Comparison of ENCODE assay signal across 13 mouse cellular contexts in the genomic region with DNA sequence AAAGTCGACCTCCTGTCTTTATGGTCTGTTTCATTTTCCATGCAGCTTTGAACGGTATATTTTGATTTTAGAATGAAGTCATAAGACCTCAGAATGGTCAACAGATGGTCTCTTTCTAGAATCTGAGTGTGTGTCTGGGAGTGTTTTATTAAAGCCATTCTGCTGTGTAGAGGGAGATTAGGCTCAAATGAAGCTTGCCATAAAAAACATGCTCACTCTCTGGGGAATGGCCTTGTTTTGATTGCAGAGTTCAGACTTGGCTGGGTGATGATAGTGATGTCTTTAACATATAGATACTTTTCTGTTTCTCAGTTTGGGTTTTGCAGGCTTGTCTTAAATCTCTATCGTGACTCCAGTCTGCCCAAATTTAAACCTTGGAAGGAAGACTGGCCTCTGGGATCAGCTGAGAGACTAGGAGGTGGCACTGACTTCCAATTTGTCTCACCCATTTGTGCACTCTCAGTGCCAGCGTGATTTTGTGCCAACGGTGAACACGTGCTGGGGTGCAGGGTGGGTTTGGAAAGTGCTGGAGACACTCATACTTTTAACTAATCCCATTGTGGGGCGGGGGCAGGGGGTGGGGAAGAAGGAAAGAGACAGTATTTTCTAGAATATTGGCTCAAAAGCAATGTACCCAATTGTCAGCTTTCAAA. TPM values are rescaled to one million over a fixed set of nuclear protein-coding genes. Genes with fewer than 3 reads are reported as not detected.
DNase-seq lines count a peak whose midpoint lies in the region; ATAC-seq and TF ChIP-seq lines count a peak whose summit lies in the region.
"Had no signal": no experiment of that assay in that cellular context is flagged by ENCODE, and none has a peak within 500 bp of the region (broad histone marks: within the 10 kb centered on the region; RNA-seq: fewer than 3 reads in every experiment).

No protein-coding gene starts in this region.

- H3K4me1 ChIP-seq in kidney, adult 2 months (ENCODE audit: control insufficient read depth, insufficient read depth, low read length) = no peaks in the 10 kb centered on the region
- peaks cover 6% of the 10 kb centered on the region for H3K4me1 ChIP-seq in heart, adult 2 months (ENCODE audit: control insufficient read depth, insufficient read depth, low read length)
- no peaks in the 10 kb centered on the region for H3K4me1 ChIP-seq in intestine, postnatal 0 days (replicated peaks; ENCODE audit: control insufficient read depth, insufficient read depth, low read length)
- no peaks in the 10 kb centered on the region for H3K4me1 ChIP-seq in cerebellum, adult 2 months (ENCODE audit: control insufficient read depth, insufficient read depth, low read length)

- ATAC-seq in intestine, postnatal 0 days = no peak
- ATAC-seq in erythroblast, adult 5-6 weeks (replicated peaks; ENCODE audit: low FRiP score, poor library complexity, severe bottlenecking) = no peak

- H3K36me3 ChIP-seq in kidney, adult 2 months (ENCODE audit: control insufficient read depth, insufficient read depth, low read length) = no peaks in the 10 kb centered on the region
- H3K36me3 ChIP-seq in heart, adult 2 months (ENCODE audit: control insufficient read depth, insufficient read depth, low read length) = peaks cover 3% of the 10 kb centered on the region; the same call in 1 of the 2 replicates
- no peaks in the 10 kb centered on the region for H3K36me3 ChIP-seq in intestine, postnatal 0 days (ENCODE audit: control insufficient read depth, insufficient read depth)

- TF ChIP-seq EP300 in heart, adult 2 months (IDR thresholded peaks at IDR 0.05; ENCODE audit: insufficient read depth, low read depth, low read length) = no peak

- no peaks in the 10 kb centered on the region for H3K79me2 ChIP-seq in heart, adult 2 months (replicated peaks; ENCODE audit: control insufficient read depth, insufficient read depth, low read length)

- H3K27ac ChIP-seq in kidney, adult 2 months (ENCODE audit: insufficient read depth, low read depth, low read length) = no peak overlapping the region
- peak overlapping the region; percentile 57 for H3K27ac ChIP-seq in heart, adult 2 months
- peak overlapping the region; percentile 4; the same call in 1 of the 2 replicates for H3K27ac ChIP-seq in intestine, postnatal 0 days (ENCODE audit: low read depth, low read length)
- no peak overlapping the region for H3K27ac ChIP-seq in cerebellum, adult 2 months (ENCODE audit: insufficient read depth, low read length)

- no peak overlapping the region for H3K9ac ChIP-seq in heart, adult 2 months (ENCODE audit: low read depth, low read length)
- H3K9ac ChIP-seq in intestine, postnatal 0 days (ENCODE audit: low read depth, low read length) = no peak overlapping the region

- TF ChIP-seq CTCF in kidney, adult 2 months (conservative IDR thresholded peaks at IDR 0.05; ENCODE audit: insufficient read depth, insufficient read length, low read depth, low read length) = no peak
- no peak for TF ChIP-seq CTCF in heart, adult 2 months (IDR thresholded peaks at IDR 0.05)
- TF ChIP-seq CTCF in intestine, postnatal 0 days (IDR thresholded peaks at IDR 0.05; ENCODE audit: low read depth) = no peak
- no peak for TF ChIP-seq CTCF in cerebellum, adult 2 months (IDR thresholded peaks at IDR 0.05; ENCODE audit: borderline replicate concordance, insufficient read depth, low read depth, low read length)

- no peak for TF ChIP-seq POLR2A in kidney, adult 2 months (IDR thresholded peaks at IDR 0.05; ENCODE audit: low read depth, low read length)
- no peak for TF ChIP-seq POLR2A in heart, adult 2 months (IDR thresholded peaks at IDR 0.05; ENCODE audit: insufficient read depth, low read depth, low read length)
- TF ChIP-seq POLR2A in cerebellum, adult 2 months (IDR thresholded peaks at IDR 0.05; ENCODE audit: borderline replicate concordance, insufficient read depth, low read length) = no peak

- DNase-seq in kidney, adult 2 months = peak; percentile 9
- no peak for DNase-seq in kidney, postnatal 36 days
- DNase-seq in NIH3T3 (ENCODE audit: low read depth) = peak; percentile 30
- peak in 1 of 2 experiments; percentile 28 for DNase-seq in heart, adult 2 months
- DNase-seq in cerebellum, adult 2 months = no peak
- DNase-seq in testis, postnatal 14 days (ENCODE audit: low spot score) = no peak
- DNase-seq: embryo, embryonic 11 days; thymus, adult 18-20 months had no signal

- H3K4me2 ChIP-seq in intestine, postnatal 0 days (replicated peaks; ENCODE audit: low read depth) = no peak overlapping the region

- no peaks in the 10 kb centered on the region for H3K27me3 ChIP-seq in kidney, adult 2 months (replicated peaks; ENCODE audit: control insufficient read depth, insufficient read depth, low read length)
- H3K27me3 ChIP-seq in heart, adult 2 months (ENCODE audit: control insufficient read depth, insufficient read depth, low read length) = no peaks in the 10 kb centered on the region
- H3K27me3 ChIP-seq in intestine, postnatal 0 days (replicated peaks; ENCODE audit: control insufficient read depth, insufficient read depth, low read length) = no peaks in the 10 kb centered on the region
- H3K27me3 ChIP-seq in cerebellum, adult 2 months (ENCODE audit: control insufficient read depth, insufficient read depth, low read length) = peaks cover 1% of the 10 kb centered on the region; the same call in 1 of the 2 replicates

- H3K9me3 ChIP-seq in intestine, postnatal 0 days (ENCODE audit: control insufficient read depth) = no peaks in the 10 kb centered on the region

- intact Hi-C loops in heart, adult 2 months (cut with DNase I) = no loop called here

- H3K4me3 ChIP-seq in kidney, adult 2 months (ENCODE audit: insufficient read depth, low read depth, low read length) = no peak overlapping the region
- H3K4me3 ChIP-seq in heart, adult 2 months = no peak overlapping the region
- no peak overlapping the region for H3K4me3 ChIP-seq in intestine, postnatal 0 days (ENCODE audit: low read depth, low read length)
- no peak overlapping the region for H3K4me3 ChIP-seq in cerebellum, adult 2 months (replicated peaks; ENCODE audit: insufficient read depth, low read depth, low read length)

- 71% methylated on average over 7 of the region's 7 CpGs for WGBS in kidney, adult 2 months
- WGBS in heart, adult 2 months = 56% methylated on average over 7 of the region's 7 CpGs
- 73% methylated on average over 7 of the region's 7 CpGs for WGBS in intestine, postnatal 0 days
- 19% methylated on average over 7 of the region's 7 CpGs for WGBS in cerebellum, adult 2 months

RNA-seq across cellular contexts. Expression of a gene that starts 26.1 kb away (rescaled TPM):
- polyA plus RNA-seq in kidney, adult 2 months (2012; rRNA removed) = 16.9 and 29.5 TPM in 2 replicates
- total RNA-seq in heart, adult 2 months (2021) = 10 to 100 TPM; 88.9 to 96.1 TPM
- polyA plus RNA-seq in heart, adult 2 months (2012; rRNA removed) = 174 and 240 TPM in 2 replicates
- 90.5 and 97.9 TPM in 2 replicates for polyA plus RNA-seq in intestine, postnatal 0 days (2015; fragmentation: Nextera tagmentation; extraction: Ambion mirVana)
- polyA plus RNA-seq in cerebellum, adult 2 months (2012; rRNA removed) = 6.9 and 10.1 TPM in 2 replicates
- not detected in 2 replicates for total RNA-seq in erythroblast, adult 5-6 weeks (2015; ENCODE audit: low replicate concordance)
- not detected in 2 replicates for total RNA-seq in erythroblast, adult 5-6 weeks (2017; ENCODE audit: low replicate concordance)
- total RNA-seq: monocyte, adult 5-6 weeks had no signal

RNA-seq across cellular contexts. Expression of a gene that starts 47.8 kb away (rescaled TPM):
- 0.16 and 0.17 TPM in 2 replicates for polyA plus RNA-seq in kidney, adult 2 months (2012; rRNA removed)
- total RNA-seq in heart, adult 2 months (2021) = not detected
- polyA plus RNA-seq in heart, adult 2 months (2012; rRNA removed) = 0.14 TPM in 1 of 2 replicates, not detected in the other
- 0.13 TPM in 1 of 2 replicates, not detected in the other for polyA plus RNA-seq in intestine, postnatal 0 days (2015; fragmentation: Nextera tagmentation; extraction: Ambion mirVana)
- polyA plus RNA-seq in cerebellum, adult 2 months (2012; rRNA removed) = 0.13 and 0.29 TPM in 2 replicates
- not detected in 2 replicates for total RNA-seq in erythroblast, adult 5-6 weeks (2015; ENCODE audit: low replicate concordance)
- not detected in 2 replicates for total RNA-seq in erythroblast, adult 5-6 weeks (2017; ENCODE audit: low replicate concordance)
- total RNA-seq: gastrocnemius, adult 18-20 months; monocyte, adult 5-6 weeks had no signal
- polyA plus RNA-seq: liver, embryonic 16.5 days had no signal

RNA-seq across cellular contexts. Expression of a gene that starts 47.9 kb away (rescaled TPM):
- polyA plus RNA-seq in kidney, adult 2 months (2012; rRNA removed) = not detected in 2 replicates
- not detected for total RNA-seq in heart, adult 2 months (2021)
- polyA plus RNA-seq in heart, adult 2 months (2012; rRNA removed) = not detected in 2 replicates
- 0.07 and 0.18 TPM in 2 replicates for polyA plus RNA-seq in intestine, postnatal 0 days (2015; fragmentation: Nextera tagmentation; extraction: Ambion mirVana)
- 0.05 and 0.23 TPM in 2 replicates for polyA plus RNA-seq in cerebellum, adult 2 months (2012; rRNA removed)
- total RNA-seq in erythroblast, adult 5-6 weeks (2015; ENCODE audit: low replicate concordance) = not detected in 2 replicates
- not detected in 2 replicates for total RNA-seq in erythroblast, adult 5-6 weeks (2017; ENCODE audit: low replicate concordance)
- total RNA-seq: gastrocnemius, adult 18-20 months; monocyte, adult 5-6 weeks had no signal

Comparison
In these comparisons a context has a peak if more than half of its experiments do, and no peak if none do; other contexts are left out.
1. DNase-seq: peak in kidney, adult 2 months (single experiment) and NIH3T3 (single experiment); none in kidney, postnatal 36 days (0 of 2), cerebellum, adult 2 months (0 of 2) and testis, postnatal 14 days (single experiment).
2. H3K27ac ChIP-seq: peak in heart, adult 2 months (single experiment) and intestine, postnatal 0 days (single experiment); none in kidney, adult 2 months (single experiment) and cerebellum, adult 2 months (single experiment).